Mouse (Mus musculus): ENCODE measurements at regions not wholly inside any gene's neighbourhood (a gene's known extent, or its start where the extent isn't known, plus 50 kb on each side); places are given as distances from the start of the nearest gene placed in this dataset.

- TF ChIP-seq POLR2A (IDR thresholded peaks at IDR 0.05; ENCODE audit: insufficient read length, low read depth) (no peak), MYOD1 (IDR thresholded peaks at IDR 0.05; ENCODE audit: control insufficient read depth in 1 of 3, insufficient read length in 2 of 3, low read depth in 2 of 3) (no peak)
Observed at GRCm38 (mm10) chr16:93436732-93437131, 167.1 kb downstream of the Setd4 start.
